Mouse (Mus musculus) lung, postnatal 0 days (tissue): ENCODE measurements around the gene Mapk10.

ENCODE experiments used
- CTCF ChIP-seq: IDR thresholded peaks from 2 replicates; pipeline ENCODE4 v1.5.1; 2016; ENCODE audit warnings: antibody characterized with exemption, mild to moderate bottlenecking
- EP300 ChIP-seq: IDR thresholded peaks from 2 replicates; pipeline ENCODE4 v1.6.1; 2016; ENCODE audit warnings: antibody characterized with exemption, mild to moderate bottlenecking, control low read depth

- TF ChIP-seq CTCF: no peak
- TF ChIP-seq EP300: no peak
Observed at GRCm38 (mm10) chr5:103164022-103164421, 47.1 kb downstream of the Mapk10 start.
